Mouse (Mus musculus): ENCODE results near the gene H2al1e. TPM values are rescaled to one million over a fixed set of nuclear protein-coding genes. Genes with fewer than 3 reads are reported as not detected.
"Not testable (repeated sequence)": the region's sequence is repeated elsewhere in the genome, so short reads cannot be mapped to it uniquely, and the experiment has no call there.

H2al1e gene
- polyA plus RNA-seq, 1 experiment from 2014 or later, result not detected

GRCm38 (mm10) chrX:11298957-11299356 is 12.8 kb upstream of the H2al1e start, which contains the start of gene H2al1a:
Gene H2al1a (plus strand): TSS chrX:11299257.
- not testable (repeated sequence) for H3K9ac ChIP-seq (ENCODE audit: low read length); H3K4me1 ChIP-seq (ENCODE audit: control insufficient read depth, insufficient read depth, low read length); H3K4me2 ChIP-seq; H3K27ac ChIP-seq (ENCODE audit: low read depth, low read length); H3K4me3 ChIP-seq (ENCODE audit: low read depth, low read length); ATAC-seq (ENCODE audit: low FRiP score); DNase-seq (ENCODE audit: low spot score, missing footprints); H3K9me3 ChIP-seq (ENCODE audit: control insufficient read depth, low read length); H3K36me3 ChIP-seq (ENCODE audit: control insufficient read depth, insufficient read depth, low read length); H3K27me3 ChIP-seq (ENCODE audit: control insufficient read depth, insufficient read depth, low read length)
- WGBS, result no CpG with 5 or more reads among the region's 3 CpGs

- H3K36me3 ChIP-seq (ENCODE audit: control insufficient read depth, insufficient read depth, low read length); H3K4me2 ChIP-seq; H3K4me3 ChIP-seq (ENCODE audit: low read depth, low read length); DNase-seq (ENCODE audit: low spot score, missing footprints); H3K4me1 ChIP-seq (ENCODE audit: control insufficient read depth, insufficient read depth, low read length); H3K27me3 ChIP-seq (ENCODE audit: control insufficient read depth, insufficient read depth, low read length); H3K9ac ChIP-seq (ENCODE audit: low read length); ATAC-seq (ENCODE audit: low FRiP score); H3K9me3 ChIP-seq (ENCODE audit: control insufficient read depth, low read length); H3K27ac ChIP-seq (ENCODE audit: low read depth, low read length): not testable (repeated sequence)
- WGBS, result 82% methylated on average over 1 of the region's 3 CpGs
Measured at GRCm38 (mm10) chrX:11302132-11302531, 9.6 kb upstream of the H2al1e start, which contains the start of gene H2al1b. Gene H2al1b (plus strand): TSS chrX:11302432.

- not testable (repeated sequence) for H3K4me1 ChIP-seq (ENCODE audit: control insufficient read depth, insufficient read depth, low read length); ATAC-seq (ENCODE audit: low FRiP score); H3K9ac ChIP-seq (ENCODE audit: low read length); H3K27me3 ChIP-seq (ENCODE audit: control insufficient read depth, insufficient read depth, low read length); H3K4me2 ChIP-seq; DNase-seq (ENCODE audit: low spot score, missing footprints); H3K9me3 ChIP-seq (ENCODE audit: control insufficient read depth, low read length); H3K36me3 ChIP-seq (ENCODE audit: control insufficient read depth, insufficient read depth, low read length); H3K27ac ChIP-seq (ENCODE audit: low read depth, low read length); H3K4me3 ChIP-seq (ENCODE audit: low read depth, low read length)
- WGBS, result 75% methylated on average over 1 of the region's 6 CpGs
Measured at GRCm38 (mm10) chrX:11305355-11305754, 6.4 kb upstream of the H2al1e start, which contains the start of gene H2al1c. Gene H2al1c (plus strand): TSS chrX:11305655.

- not testable (repeated sequence) for ATAC-seq (ENCODE audit: low FRiP score); DNase-seq (ENCODE audit: low spot score, missing footprints)
- WGBS, result no CpG with 5 or more reads among the region's 6 CpGs
Measured at GRCm38 (mm10) chrX:11308524-11308923, 3.2 kb upstream of the H2al1e start, which contains the start of gene H2al1d. Gene H2al1d (plus strand): TSS chrX:11308824.

GRCm38 (mm10) chrX:11314858-11315257 is 3.1 kb downstream of the H2al1e start, which contains the start of gene H2al1f:
Gene H2al1f (plus strand): TSS chrX:11315158.
- not testable (repeated sequence) for H3K36me3 ChIP-seq (ENCODE audit: control insufficient read depth, insufficient read depth, low read length); H3K4me3 ChIP-seq (ENCODE audit: low read depth, low read length); H3K9ac ChIP-seq (ENCODE audit: low read length); H3K27me3 ChIP-seq (ENCODE audit: control insufficient read depth, insufficient read depth, low read length); H3K4me1 ChIP-seq (ENCODE audit: control insufficient read depth, insufficient read depth, low read length); ATAC-seq (ENCODE audit: low FRiP score); H3K27ac ChIP-seq (ENCODE audit: low read depth, low read length); H3K9me3 ChIP-seq (ENCODE audit: control insufficient read depth, low read length); H3K4me2 ChIP-seq; DNase-seq (ENCODE audit: low spot score, missing footprints)
- no CpG with 5 or more reads among the region's 6 CpGs for WGBS

More at GRCm38 (mm10) chrX:11308524-11308923, 3.2 kb upstream of the H2al1e start, which contains the start of gene H2al1d:
- not testable (repeated sequence) for H3K27me3 ChIP-seq (ENCODE audit: control insufficient read depth, insufficient read depth, low read length); H3K4me3 ChIP-seq (ENCODE audit: low read depth, low read length); H3K9ac ChIP-seq (ENCODE audit: low read length); H3K4me2 ChIP-seq; H3K4me1 ChIP-seq (ENCODE audit: control insufficient read depth, insufficient read depth, low read length); H3K36me3 ChIP-seq (ENCODE audit: control insufficient read depth, insufficient read depth, low read length); H3K27ac ChIP-seq (ENCODE audit: low read depth, low read length); H3K9me3 ChIP-seq (ENCODE audit: control insufficient read depth, low read length)

GRCm38 (mm10) chrX:11317956-11318355 is 6.2 kb downstream of the H2al1e start, which contains the start of gene H2al1g:
Gene H2al1g (plus strand): TSS chrX:11318256.
- H3K9ac ChIP-seq (ENCODE audit: low read length); ATAC-seq (ENCODE audit: low FRiP score); DNase-seq (ENCODE audit: low spot score, missing footprints); H3K36me3 ChIP-seq (ENCODE audit: control insufficient read depth, insufficient read depth, low read length); H3K27ac ChIP-seq (ENCODE audit: low read depth, low read length); H3K4me2 ChIP-seq; H3K9me3 ChIP-seq (ENCODE audit: control insufficient read depth, low read length); H3K4me3 ChIP-seq (ENCODE audit: low read depth, low read length); H3K4me1 ChIP-seq (ENCODE audit: control insufficient read depth, insufficient read depth, low read length); H3K27me3 ChIP-seq (ENCODE audit: control insufficient read depth, insufficient read depth, low read length): not testable (repeated sequence)
- no CpG with 5 or more reads among the region's 3 CpGs for whole genome bisulfite sequencing

- H3K4me1 ChIP-seq (ENCODE audit: control insufficient read depth, insufficient read depth, low read length); H3K36me3 ChIP-seq (ENCODE audit: control insufficient read depth, insufficient read depth, low read length); H3K27me3 ChIP-seq (ENCODE audit: control insufficient read depth, insufficient read depth, low read length); H3K27ac ChIP-seq (ENCODE audit: low read depth, low read length); H3K4me3 ChIP-seq (ENCODE audit: low read depth, low read length); ATAC-seq (ENCODE audit: low FRiP score); H3K9me3 ChIP-seq (ENCODE audit: control insufficient read depth, low read length); DNase-seq (ENCODE audit: low spot score, missing footprints); H3K4me2 ChIP-seq; H3K9ac ChIP-seq (ENCODE audit: low read length): not testable (repeated sequence)
- no CpG with 5 or more reads among the region's 6 CpGs for WGBS
Measured at GRCm38 (mm10) chrX:11321192-11321591, 9.5 kb downstream of the H2al1e start, which contains the start of gene H2al1h. Gene H2al1h (plus strand): TSS chrX:11321492.

GRCm38 (mm10) chrX:11324359-11324758 is 12.6 kb downstream of the H2al1e start, which contains the start of gene H2al1i:
Gene H2al1i (plus strand): TSS chrX:11324659.
- not testable (repeated sequence) for ATAC-seq (ENCODE audit: low FRiP score); H3K27ac ChIP-seq (ENCODE audit: low read depth, low read length); DNase-seq (ENCODE audit: low spot score, missing footprints); H3K27me3 ChIP-seq (ENCODE audit: control insufficient read depth, insufficient read depth, low read length); H3K9me3 ChIP-seq (ENCODE audit: control insufficient read depth, low read length); H3K4me2 ChIP-seq; H3K9ac ChIP-seq (ENCODE audit: low read length); H3K4me3 ChIP-seq (ENCODE audit: low read depth, low read length); H3K36me3 ChIP-seq (ENCODE audit: control insufficient read depth, insufficient read depth, low read length); H3K4me1 ChIP-seq (ENCODE audit: control insufficient read depth, insufficient read depth, low read length)
- 90% methylated on average over 2 of the region's 5 CpGs for WGBS

- H3K4me3 ChIP-seq (ENCODE audit: low read depth, low read length), result not testable (repeated sequence)
Measured at GRCm38 (mm10) chrX:11327522-11327921, 15.8 kb downstream of the H2al1e start, which contains the start of gene H2al1j. Gene H2al1j (plus strand): TSS chrX:11327822.

More at GRCm38 (mm10) chrX:11327522-11327921, 15.8 kb downstream of the H2al1e start, which contains the start of gene H2al1j:
- H3K27ac ChIP-seq (ENCODE audit: low read depth, low read length); H3K4me1 ChIP-seq (ENCODE audit: control insufficient read depth, insufficient read depth, low read length); H3K9ac ChIP-seq (ENCODE audit: low read length); H3K36me3 ChIP-seq (ENCODE audit: control insufficient read depth, insufficient read depth, low read length); H3K27me3 ChIP-seq (ENCODE audit: control insufficient read depth, insufficient read depth, low read length); H3K4me2 ChIP-seq; H3K9me3 ChIP-seq (ENCODE audit: control insufficient read depth, low read length); DNase-seq (ENCODE audit: low spot score, missing footprints); ATAC-seq (ENCODE audit: low FRiP score): not testable (repeated sequence)
- WGBS, result 84% methylated on average over 2 of the region's 2 CpGs

Measured in midbrain, embryonic 11.5 days (tissue).